Mouse (Mus musculus) CH12.LX (cell line): ENCODE results near the gene Mrps2. TPM values are rescaled to one million over a fixed set of nuclear protein-coding genes. Genes with fewer than 3 reads are reported as not detected.

Experiments used
- DNase-seq: peaks from one replicate; pipeline ENCODE4 v3.0.0-alpha.2; 2013; ENCODE audit errors: extremely low read depth
- H3K27ac ChIP-seq: 2 replicates; pipeline ENCODE4 v1.5.1; 2012; ENCODE audit warnings: low read depth, mild to moderate bottlenecking, control low read depth, moderate library complexity; ENCODE audit not compliant: insufficient read depth
- H3K27me3 ChIP-seq: replicated peaks from 2 replicates; pipeline ENCODE3; 2012; ENCODE audit warnings: inconsistent platforms
- H3K36me3 ChIP-seq, 2 experiments: replicated peaks in 1 of 2; 2 replicates each; pipeline versions ENCODE3 to v1.6.1; 2012; ENCODE audit warnings: inconsistent platforms in 1 of 2, low read length in 1 of 2, mild to moderate bottlenecking in 1 of 2, mixed read lengths in 1 of 2, moderate library complexity in 1 of 2; ENCODE audit not compliant: control insufficient read depth in 1 of 2, insufficient read depth in 1 of 2
- H3K4me1 ChIP-seq, 2 experiments: 2 replicates each; pipeline ENCODE4 v1.6.1; 2012; ENCODE audit warnings: inconsistent platforms in 1 of 2, moderate library complexity in 1 of 2; ENCODE audit not compliant: insufficient read depth in 2 of 2, control insufficient read depth in 1 of 2
- H3K4me2 ChIP-seq: 2 replicates; pipeline ENCODE4 v1.6.1; 2012; ENCODE audit warnings: low read depth, mild to moderate bottlenecking, control low read depth; ENCODE audit not compliant: poor library complexity, insufficient read depth, severe bottlenecking
- H3K4me3 ChIP-seq, 3 experiments: fragments of 150-350 bp in 1 of 3; sonication (generic) in 1 of 3; replicated peaks in 1 of 3; 2 replicates each; pipeline versions ENCODE3 to v1.5.1; 2011 to 2012; ENCODE audit warnings: low read depth in 2 of 3, low read length in 2 of 3, mild to moderate bottlenecking in 2 of 3, moderate library complexity in 2 of 3, control low read depth in 1 of 3, improper control_type of control experiment in 1 of 3, inconsistent platforms in 1 of 3, mixed read lengths in 1 of 3; ENCODE audit not compliant: poor library complexity in 1 of 3
- H3K79me2 ChIP-seq: replicated peaks from 2 replicates; pipeline ENCODE4 v1.6.1; 2012; ENCODE audit warnings: mild to moderate bottlenecking, moderate library complexity; ENCODE audit not compliant: control insufficient read depth, poor library complexity, insufficient read depth, severe bottlenecking; ENCODE audit errors: extremely low read depth
- H3K9ac ChIP-seq: 2 replicates; pipeline ENCODE4 v1.6.1; 2012; ENCODE audit warnings: low read depth, mild to moderate bottlenecking, control low read depth, moderate library complexity; ENCODE audit not compliant: insufficient read depth
- H3K9me3 ChIP-seq: replicated peaks from 2 replicates; pipeline ENCODE3; 2012; ENCODE audit warnings: low read length, inconsistent platforms, mixed read lengths
- CHD1 ChIP-seq: IDR thresholded peaks from 2 replicates; pipeline ENCODE4 v1.6.1; 2012; ENCODE audit warnings: low read depth, low read length, improper control_type of control experiment, inconsistent platforms
- CTCF ChIP-seq, 2 experiments: IDR thresholded peaks in 1 of 2; conservative IDR thresholded peaks in 1 of 2; 2 replicates each; pipeline ENCODE4 v1.5.1; 2011 to 2012; ENCODE audit warnings: low read depth in 2 of 2, low read length in 2 of 2, improper control_type of control experiment in 1 of 2, inconsistent platforms in 1 of 2, mild to moderate bottlenecking in 1 of 2, moderate library complexity in 1 of 2
- ELF1 ChIP-seq: IDR thresholded peaks from 2 replicates; pipeline ENCODE4 v1.6.1; 2014; ENCODE audit warnings: low read depth, mild to moderate bottlenecking, inconsistent platforms, low read length, improper control_type of control experiment
- ETS1 ChIP-seq: conservative IDR thresholded peaks from 2 replicates; pipeline ENCODE4 v1.6.1; 2012; ENCODE audit warnings: low read depth, mild to moderate bottlenecking, inconsistent platforms, low read length, improper control_type of control experiment, moderate library complexity
- GABPA ChIP-seq: IDR thresholded peaks from 2 replicates; pipeline ENCODE4 v1.6.1; 2012; ENCODE audit warnings: low read depth, low read length, improper control_type of control experiment, inconsistent platforms; ENCODE audit not compliant: insufficient replicate concordance
- HCFC1 ChIP-seq: IDR thresholded peaks from 2 replicates; pipeline ENCODE4 v1.6.1; 2012; ENCODE audit warnings: low read depth, mild to moderate bottlenecking, inconsistent platforms, low read length, improper control_type of control experiment
- IRF4 ChIP-seq: IDR thresholded peaks from 2 replicates; pipeline ENCODE4 v1.6.1; 2014; ENCODE audit warnings: low read depth, mild to moderate bottlenecking, inconsistent platforms, low read length, improper control_type of control experiment
- JUND ChIP-seq: conservative IDR thresholded peaks from 2 replicates; pipeline ENCODE4 v1.6.1; 2011; ENCODE audit warnings: low read depth, low read length, improper control_type of control experiment
- MAX ChIP-seq: IDR thresholded peaks from 2 replicates; pipeline ENCODE4 v1.6.1; 2011; ENCODE audit warnings: low read length, improper control_type of control experiment
- MXI1 ChIP-seq: IDR thresholded peaks from 2 replicates; pipeline ENCODE4 v1.6.1; 2011; ENCODE audit warnings: mild to moderate bottlenecking, low read depth, low read length, improper control_type of control experiment
- MYC ChIP-seq: IDR thresholded peaks from 2 replicates; pipeline ENCODE4 v1.6.1; 2011; ENCODE audit warnings: low read depth, mild to moderate bottlenecking, improper control_type of control experiment, low read length
- NELFE ChIP-seq: IDR thresholded peaks from 2 replicates; pipeline ENCODE4 v1.6.1; 2011; ENCODE audit warnings: low read depth, low read length, improper control_type of control experiment
- NRF1 ChIP-seq: IDR thresholded peaks from 2 replicates; pipeline ENCODE4 v1.6.1; 2014; ENCODE audit warnings: low read depth, mild to moderate bottlenecking, inconsistent platforms, low read length, improper control_type of control experiment, moderate library complexity
- PAX5 ChIP-seq: IDR thresholded peaks from 2 replicates; pipeline ENCODE4 v1.6.1; 2012; ENCODE audit warnings: low read length, inconsistent platforms, mixed read lengths
- RAD21 ChIP-seq: IDR thresholded peaks from 2 replicates; pipeline ENCODE4 v1.6.1; 2011; ENCODE audit warnings: low read depth, mild to moderate bottlenecking, low read length, improper control_type of control experiment, moderate library complexity
- RCOR1 ChIP-seq: conservative IDR thresholded peaks from 2 replicates; pipeline ENCODE4 v1.6.1; 2012; ENCODE audit warnings: low read depth, mild to moderate bottlenecking, inconsistent platforms, low read length, improper control_type of control experiment
- SMC3 ChIP-seq: IDR thresholded peaks from 2 replicates; pipeline ENCODE4 v1.6.1; 2011; ENCODE audit warnings: low read depth, low read length, improper control_type of control experiment
- TCF12 ChIP-seq: IDR thresholded peaks from 2 replicates; pipeline ENCODE4 v1.6.1; 2014; ENCODE audit warnings: low read depth, mild to moderate bottlenecking, inconsistent platforms, low read length, improper control_type of control experiment
- USF2 ChIP-seq: conservative IDR thresholded peaks from 2 replicates; pipeline ENCODE4 v1.6.1; 2011; ENCODE audit warnings: low read depth, low read length, improper control_type of control experiment
- ZC3H11A ChIP-seq: IDR thresholded peaks from 2 replicates; pipeline ENCODE4 v1.6.1; 2012; ENCODE audit warnings: low read depth, mild to moderate bottlenecking, inconsistent platforms, low read length, improper control_type of control experiment
- ZMIZ1 ChIP-seq: IDR thresholded peaks from 2 replicates; pipeline ENCODE4 v1.6.1; 2012; ENCODE audit warnings: low read depth, mild to moderate bottlenecking, inconsistent platforms, low read length, improper control_type of control experiment
- ZNF384 ChIP-seq: IDR thresholded peaks from 2 replicates; pipeline ENCODE4 v1.6.1; 2012; ENCODE audit warnings: low read depth, low read length, improper control_type of control experiment, inconsistent platforms
- dilution Hi-C: fragments of 300-500 bp; cut with MboI; formaldehyde crosslinking; loops from 2 replicates; pipeline ENCODE4 v1.14.3; 2020; ENCODE audit warnings: low sequenced_read_pairs; ENCODE audit not compliant: extremely low pct_unique_long_range_greater_than_20kb, extremely low pct_ligation_motif_present
- in situ Hi-C: fragments of 300-500 bp; cut with MboI; formaldehyde crosslinking; loops from 3 replicates; pipeline ENCODE4 v1.14.3; 2019; ENCODE audit warnings: low sequenced_read_pairs, low pct_ligation_motif_present, low pct_unique_long_range_greater_than_20kb, mixed read lengths
- polyA plus RNA-seq: library from polyadenylated mRNA; unstranded; fragments of >175 nt; gene quantifications from 2 replicates; pipeline ENCODE4 v1.2.1, GENCODE M21; 2012; ENCODE audit warnings: low read depth; ENCODE audit not compliant: insufficient read length
- total RNA-seq, 2 experiments: library from RNA; depleted of rRNA; stranded (reverse); fragments of 300-350 nt in 1 of 2; fragments of >200 nt in 1 of 2; gene quantifications; 2 replicates each; pipeline ENCODE4 v1.2.3; 2012 to 2014

The Mrps2 gene
- total and polyA plus RNA-seq, 3 experiments = 21.3 to 78.5 (median 46.6) TPM

DNA sequence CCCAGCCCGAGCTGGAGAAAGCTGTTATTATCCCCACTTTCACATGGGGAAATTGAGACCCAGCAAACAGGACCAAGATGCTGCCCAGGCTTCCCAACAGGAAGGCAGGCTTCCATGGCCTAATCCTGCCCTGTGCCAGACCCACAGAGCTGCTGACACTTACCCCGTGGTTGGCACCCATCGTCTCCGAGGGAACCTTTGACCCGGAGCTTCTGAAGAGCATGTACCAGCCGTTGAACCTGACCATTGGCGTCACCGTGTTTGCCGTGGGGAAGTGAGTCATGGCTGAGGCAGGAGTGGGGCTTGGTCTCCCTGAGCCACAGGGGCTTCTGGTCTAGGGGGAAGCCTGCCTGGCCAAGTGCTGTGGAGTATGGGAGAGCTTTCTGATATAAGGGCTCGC lies 35.1 kb downstream of the Mrps2 start:
- Histone ChIP-seq H3K79me2 (no peaks in the 10 kb centered on the region), H3K27ac (no peak overlapping the region), H3K36me3 (no peaks in the 10 kb centered on the region), H3K9ac (no peak overlapping the region), H3K4me1 (peaks cover 0 to 4% of the 10 kb centered on the region in 2 experiments; a peak in 3 of 4 replicates), H3K27me3 (peaks cover 78% of the 10 kb centered on the region), H3K4me3 (no peak overlapping the region), H3K9me3 (no peaks in the 10 kb centered on the region), H3K4me2 (no peak overlapping the region)
- no peak for DNase-seq
- dilution Hi-C loops = no loop called here
- no peak for TF ChIP-seq HCFC1
- no peak for TF ChIP-seq MXI1
- TF ChIP-seq GABPA = no peak
- TF ChIP-seq MYC = no peak
- TF ChIP-seq MAX = no peak
- no peak for TF ChIP-seq RAD21
- no peak for TF ChIP-seq NRF1
- TF ChIP-seq PAX5 = no peak
- no peak for TF ChIP-seq TCF12
- no peak for TF ChIP-seq USF2
- no peak for TF ChIP-seq JUND
- no peak for TF ChIP-seq IRF4
- no peak for TF ChIP-seq CTCF (conservative IDR thresholded peaks at IDR 0.05 in 1 of 2, IDR thresholded peaks at IDR 0.05 in 1 of 2; ENCODE audit: low read depth in 2 of 2, low read length in 2 of 2)
- no peak for TF ChIP-seq ZC3H11A
- no peak for TF ChIP-seq ZNF384
- TF ChIP-seq ZMIZ1 = no peak
- no peak for TF ChIP-seq ETS1
- no peak for TF ChIP-seq CHD1
- no peak for TF ChIP-seq ELF1
- TF ChIP-seq SMC3 = no peak
- in situ Hi-C loops = no loop called here

DNA sequence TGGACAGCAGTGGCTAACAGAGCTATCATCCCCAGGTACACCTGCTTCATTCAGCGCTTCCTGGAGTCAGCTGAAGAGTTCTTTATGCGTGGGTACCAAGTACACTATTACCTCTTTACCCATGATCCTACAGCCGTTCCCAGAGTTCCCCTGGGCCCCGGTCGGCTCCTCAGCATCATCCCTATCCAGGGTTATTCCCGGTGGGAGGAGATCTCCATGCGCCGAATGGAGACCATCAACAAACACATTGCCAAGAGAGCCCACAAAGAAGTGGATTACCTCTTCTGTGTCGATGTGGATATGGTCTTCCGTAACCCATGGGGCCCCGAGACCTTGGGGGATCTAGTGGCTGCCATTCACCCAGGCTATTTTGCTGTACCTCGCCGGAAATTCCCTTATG lies 36.8 kb downstream of the Mrps2 start:
- DNase-seq = no peak
- Histone ChIP-seq H3K27ac (no peak overlapping the region), H3K4me1 (no peaks in the 10 kb centered on the region; a peak in 1 of 4 replicates), H3K36me3 (no peaks in the 10 kb centered on the region), H3K27me3 (peaks cover 86% of the 10 kb centered on the region), H3K4me3 (no peak overlapping the region), H3K79me2 (no peaks in the 10 kb centered on the region), H3K9me3 (no peaks in the 10 kb centered on the region), H3K4me2 (no peak overlapping the region), H3K9ac (no peak overlapping the region)
- dilution Hi-C loops (no loop called here), in situ Hi-C loops (no loop called here)
- TF ChIP-seq TCF12 (no peak), ZMIZ1 (no peak), IRF4 (no peak), MAX (no peak), RCOR1 (no peak), NELFE (no peak), SMC3 (no peak), ZC3H11A (no peak)
